Mouse (Mus musculus): Measurements from ENCODE around the gene Cfap77. TPM values are rescaled to one million over a fixed set of nuclear protein-coding genes. Genes with fewer than 3 reads are reported as not detected.

The Cfap77 gene
- total RNA-seq, 2 experiments from 2014 or later: 0.16 to 0.30 TPM

DNA sequence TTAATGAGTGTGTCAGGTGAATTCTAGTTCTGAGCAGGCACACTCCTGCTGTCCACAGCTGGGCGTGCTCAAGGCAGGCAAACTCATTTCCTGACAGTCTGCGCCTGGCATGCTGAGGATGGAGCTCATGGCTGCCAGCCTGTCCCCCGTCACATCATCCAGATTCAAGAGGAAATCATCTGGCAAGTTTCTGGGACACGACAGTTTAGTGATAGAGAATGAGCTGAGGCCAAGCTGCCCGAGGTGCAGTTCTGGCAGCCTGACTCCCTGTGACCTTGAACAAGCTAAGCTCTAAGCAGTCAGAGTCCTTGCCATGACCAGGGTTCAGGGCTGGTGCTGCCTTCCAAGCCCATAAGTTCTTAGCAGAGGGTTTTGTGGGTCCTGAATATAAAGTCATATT lies 56.6 kb downstream of the Cfap77 start:
- DNase-seq (ENCODE audit: low spot score in 2 of 2): no peak

DNA sequence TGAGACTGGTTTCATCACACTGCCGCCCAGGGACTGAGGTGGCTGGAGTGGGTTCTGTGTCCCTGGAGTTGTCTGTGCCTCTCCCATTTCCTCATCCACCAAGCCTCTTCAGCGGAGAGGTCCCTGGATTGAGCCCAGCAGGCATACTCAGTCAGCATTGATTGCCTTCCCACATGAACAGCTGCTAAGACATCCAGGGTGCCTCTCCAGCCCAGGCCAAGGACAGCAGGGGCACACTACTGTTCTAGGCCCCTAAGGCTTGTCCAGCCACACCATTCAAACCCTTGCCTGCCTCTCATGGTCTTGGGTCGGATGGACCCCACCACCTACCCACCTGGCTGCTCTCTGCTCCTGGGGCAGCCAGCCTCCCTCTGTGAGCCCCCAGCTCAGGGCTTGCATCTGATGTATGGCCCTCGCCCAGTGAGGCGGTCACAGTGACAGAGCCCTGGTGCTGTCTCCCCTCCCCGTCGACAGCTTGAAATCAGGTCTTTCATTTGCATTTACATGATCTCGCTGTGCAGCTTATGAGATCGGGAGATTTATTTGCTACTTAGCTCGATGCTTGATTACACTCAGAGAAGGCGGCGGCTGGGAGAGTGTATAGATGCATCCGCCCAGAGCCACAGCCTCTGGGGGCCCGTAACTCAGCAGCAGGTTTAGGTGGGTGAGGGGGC lies 57.6 kb downstream of the Cfap77 start:
- DNase-seq (ENCODE audit: low spot score in 2 of 2): no peak

DNA sequence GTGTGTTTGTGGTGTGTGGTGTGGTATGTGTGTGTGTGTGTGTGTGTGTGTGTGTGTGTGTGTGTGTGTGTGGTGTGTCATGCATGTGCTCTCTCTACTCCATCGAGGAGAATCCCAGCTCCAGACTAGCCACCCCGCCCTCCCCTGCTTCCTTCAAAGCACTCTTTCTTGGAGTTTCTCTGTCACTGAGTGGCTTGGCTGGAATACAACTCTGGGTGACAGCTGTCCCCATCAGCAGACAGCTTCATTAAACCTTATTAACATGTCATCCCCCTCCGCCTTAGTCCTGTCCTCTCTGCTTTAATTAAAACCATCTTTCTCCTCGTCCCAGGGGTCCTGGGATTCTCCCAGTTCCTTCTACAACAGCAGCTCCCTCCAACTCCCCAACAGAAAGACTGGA lies 59.4 kb downstream of the Cfap77 start:
- no peak for DNase-seq (ENCODE audit: low spot score in 2 of 2)

DNA sequence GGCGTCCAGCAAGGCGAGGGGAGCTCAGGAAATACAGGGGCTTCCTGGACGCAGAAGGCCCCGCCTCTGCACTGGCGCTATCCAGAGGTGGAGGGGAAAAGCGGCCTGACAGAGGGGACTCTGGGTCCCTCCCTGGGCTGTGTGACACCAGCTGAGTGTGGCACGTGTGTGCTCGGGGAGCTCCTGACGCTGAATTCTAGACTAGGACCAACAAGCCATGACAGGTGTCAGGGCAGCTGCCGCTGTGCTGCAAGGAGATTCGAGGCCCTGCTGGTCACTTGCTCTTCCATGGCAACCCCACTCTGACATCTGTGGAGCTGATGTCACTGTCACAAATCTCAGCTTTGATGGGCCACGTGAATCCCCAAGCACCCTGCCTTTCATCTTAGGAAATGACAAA lies 60.9 kb downstream of the Cfap77 start:
- DNase-seq (ENCODE audit: low spot score in 2 of 2): no peak

DNA sequence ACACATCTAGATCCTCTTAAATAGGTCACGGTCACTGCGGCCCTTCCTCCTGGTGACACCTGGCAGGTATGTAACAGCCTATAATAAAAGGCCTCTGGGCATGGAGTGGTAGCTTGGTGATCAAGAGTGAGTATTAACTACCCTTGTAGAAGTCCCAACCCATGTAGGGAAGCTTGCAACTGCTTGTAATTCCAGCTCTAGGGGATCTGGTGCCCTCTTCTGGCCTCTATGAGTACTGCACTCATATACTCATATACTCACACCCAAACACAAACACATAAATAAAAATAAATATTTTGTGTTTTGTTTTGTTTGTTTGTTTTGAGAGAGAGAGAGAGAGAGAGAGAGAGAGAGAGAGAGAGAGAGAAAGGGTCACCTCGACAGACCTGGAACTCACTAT lies 66.1 kb downstream of the Cfap77 start:
- no peak for DNase-seq (ENCODE audit: low spot score in 2 of 2)

DNA sequence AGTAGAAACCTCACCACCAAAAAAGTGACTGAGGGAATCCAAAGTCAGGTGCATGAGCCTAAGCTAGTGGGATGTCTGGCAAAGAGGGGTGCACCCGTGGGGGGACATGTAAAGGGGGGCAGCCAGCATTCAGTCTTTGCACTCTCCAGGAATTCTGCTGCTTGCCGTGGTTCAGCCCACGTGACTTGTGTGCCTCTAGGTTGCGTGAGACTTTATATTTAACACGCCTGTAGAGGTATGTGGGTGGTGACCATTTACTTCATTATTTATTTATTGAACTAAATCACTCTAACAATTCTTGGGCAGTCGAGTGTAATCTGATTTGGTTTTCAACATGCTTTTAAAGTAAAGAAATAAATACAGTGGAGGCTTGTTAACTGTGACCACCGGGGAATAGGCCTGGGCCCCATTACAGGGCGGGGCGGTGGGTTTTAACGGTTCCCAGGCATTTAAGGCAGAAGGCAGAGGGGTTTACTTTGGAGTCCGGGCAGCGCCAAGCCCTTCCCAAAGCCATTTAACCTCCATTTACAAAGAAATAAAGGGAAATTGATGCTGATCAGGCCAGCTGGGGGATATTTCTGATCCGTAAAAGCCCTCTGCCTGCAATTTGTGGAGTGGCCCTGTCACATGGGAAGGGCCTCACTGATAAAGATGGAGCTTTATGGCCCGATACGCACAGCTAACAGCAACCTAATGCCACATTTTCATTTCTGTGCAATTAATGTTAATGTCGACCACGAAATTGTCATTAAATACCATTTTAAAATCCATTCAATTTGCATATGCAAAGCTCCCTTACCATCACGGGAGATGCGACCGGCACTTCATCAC lies 74.6 kb downstream of the Cfap77 start:
- DNase-seq (ENCODE audit: low spot score in 2 of 2): no peak

DNA sequence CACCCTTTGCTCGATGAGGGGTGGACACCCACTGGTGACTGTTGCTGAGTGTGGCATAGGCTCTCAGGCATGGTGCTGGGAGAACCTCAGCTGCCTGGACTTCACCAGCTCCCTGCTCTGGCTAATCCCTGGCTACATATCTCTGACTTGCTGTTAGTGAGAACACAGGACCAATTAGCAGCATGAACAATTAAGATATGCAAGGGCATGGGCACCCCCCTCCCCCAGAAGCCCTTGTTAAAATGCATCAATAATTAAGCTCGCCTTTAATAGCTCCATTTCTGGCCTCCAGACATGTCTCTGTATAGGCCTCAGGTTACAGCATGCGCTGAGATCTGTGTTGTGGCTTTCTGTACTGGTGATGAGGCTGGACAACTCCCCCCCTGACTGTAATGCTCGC lies 76.4 kb downstream of the Cfap77 start:
- DNase-seq (ENCODE audit: low spot score in 2 of 2): no peak

DNA sequence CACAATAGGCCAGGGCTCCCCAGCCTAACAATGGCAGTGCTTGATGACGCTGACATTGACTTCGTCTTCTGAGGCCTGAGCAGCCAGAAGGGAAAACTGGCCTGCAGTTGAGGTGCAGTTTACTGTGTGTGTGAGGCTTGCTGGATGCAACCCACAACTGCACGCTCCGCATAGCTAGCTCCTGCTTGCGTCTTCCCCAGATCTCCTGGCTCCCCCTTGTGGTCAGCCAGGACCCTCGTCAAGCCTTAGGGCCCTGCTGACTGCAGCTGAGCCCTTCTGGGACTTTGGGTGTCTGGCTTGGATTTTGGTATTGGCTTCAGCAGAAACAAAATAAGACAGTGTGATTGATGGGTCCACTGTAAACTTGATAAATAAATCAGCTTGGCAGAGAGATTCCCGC lies 78.2 kb downstream of the Cfap77 start:
- DNase-seq (ENCODE audit: low spot score in 2 of 2): peak; percentile 68

DNA sequence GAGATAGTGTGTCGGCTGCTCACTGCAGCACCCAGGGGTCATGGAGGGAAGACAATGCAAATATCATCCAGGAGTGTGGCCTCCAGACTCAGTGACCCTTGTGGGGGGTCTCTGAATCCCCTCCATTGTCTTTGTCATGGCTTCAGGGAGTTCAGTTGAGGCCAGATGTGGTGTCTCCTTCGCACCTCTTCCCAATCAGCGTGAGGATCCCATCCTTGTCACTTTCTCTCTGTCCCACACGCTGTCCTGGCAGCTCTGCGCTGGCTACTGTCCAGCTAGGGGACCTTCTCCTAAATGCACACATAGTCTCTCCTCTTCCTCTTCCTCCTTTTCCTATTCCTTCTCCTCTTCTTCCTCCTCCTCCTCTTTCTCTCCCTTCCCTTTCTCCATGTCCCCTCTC lies 79.3 kb downstream of the Cfap77 start:
- no peak for DNase-seq (ENCODE audit: low spot score in 2 of 2)

DNA sequence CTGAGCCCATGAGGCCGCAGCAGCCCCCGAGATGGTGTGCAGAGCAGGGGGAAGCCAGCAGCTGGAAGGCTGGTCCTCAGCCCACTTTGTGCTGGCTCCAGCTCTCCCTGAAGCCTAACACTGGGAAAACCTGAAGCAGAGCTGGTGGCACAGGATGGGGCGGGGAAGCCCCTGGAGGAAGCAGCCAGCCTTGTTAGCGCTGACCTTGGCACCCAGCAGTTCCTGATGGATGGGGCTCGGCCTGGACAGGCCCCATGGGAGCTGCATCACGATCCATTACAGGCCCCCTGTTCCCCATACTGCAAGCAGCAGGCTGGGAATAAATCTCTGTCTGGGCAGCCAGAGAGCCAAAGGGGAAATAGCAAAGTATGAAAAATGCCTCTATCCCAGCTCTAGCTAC lies 80.3 kb downstream of the Cfap77 start:
- DNase-seq (ENCODE audit: low spot score in 2 of 2): peak in 1 of 2 experiments; percentile 13

DNA sequence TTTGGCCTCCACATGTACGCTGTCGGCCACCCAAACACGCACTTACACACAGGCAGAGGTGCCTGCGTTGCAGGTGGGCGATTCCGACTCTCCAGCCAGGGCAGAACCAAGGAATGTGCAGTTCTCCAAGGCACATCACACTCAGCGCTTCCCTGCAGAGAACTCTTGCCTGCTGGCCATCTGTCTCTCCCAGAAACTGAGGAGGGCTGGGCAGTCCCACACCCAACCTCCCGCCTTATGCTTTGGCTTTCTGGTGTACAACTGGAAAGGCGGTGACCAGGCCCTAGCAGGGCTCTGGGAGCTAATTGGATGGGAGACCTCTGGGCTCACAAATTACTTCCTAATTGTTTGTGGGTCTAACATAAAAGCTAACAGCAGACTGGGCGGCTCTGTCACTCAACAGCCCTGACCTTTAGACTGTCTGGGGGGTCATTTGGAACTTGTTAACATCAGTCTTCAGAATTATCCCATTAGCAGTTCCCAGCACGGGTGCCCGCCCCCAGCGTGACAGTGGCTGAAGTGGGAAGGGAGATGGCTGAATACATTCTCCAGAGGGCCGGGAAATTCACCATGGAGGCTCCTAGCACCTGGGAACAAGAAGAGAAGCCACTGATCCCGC lies 80.9 kb downstream of the Cfap77 start:
- no peak for DNase-seq (ENCODE audit: low spot score in 2 of 2)

DNA sequence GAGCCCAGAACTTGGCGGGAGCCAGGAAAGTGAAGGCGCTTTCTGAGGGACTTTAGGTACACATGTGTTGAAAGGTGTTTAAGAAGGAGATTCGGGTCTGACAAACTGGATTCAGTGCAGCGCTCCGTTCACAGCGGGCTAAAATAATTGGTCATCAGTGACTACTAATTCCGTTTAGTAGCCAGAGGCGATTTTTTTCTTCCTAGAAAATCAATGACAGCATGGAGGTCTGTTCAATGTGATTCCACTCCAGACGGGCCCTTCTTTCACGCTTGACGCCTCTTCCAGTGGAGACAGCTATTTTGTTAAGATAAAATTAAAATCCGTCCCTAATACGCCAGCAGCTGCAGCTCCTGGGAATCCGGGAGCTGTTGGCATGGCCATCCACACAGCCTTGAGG lies 84.4 kb downstream of the Cfap77 start:
- no peak for DNase-seq (ENCODE audit: low spot score in 2 of 2)

DNA sequence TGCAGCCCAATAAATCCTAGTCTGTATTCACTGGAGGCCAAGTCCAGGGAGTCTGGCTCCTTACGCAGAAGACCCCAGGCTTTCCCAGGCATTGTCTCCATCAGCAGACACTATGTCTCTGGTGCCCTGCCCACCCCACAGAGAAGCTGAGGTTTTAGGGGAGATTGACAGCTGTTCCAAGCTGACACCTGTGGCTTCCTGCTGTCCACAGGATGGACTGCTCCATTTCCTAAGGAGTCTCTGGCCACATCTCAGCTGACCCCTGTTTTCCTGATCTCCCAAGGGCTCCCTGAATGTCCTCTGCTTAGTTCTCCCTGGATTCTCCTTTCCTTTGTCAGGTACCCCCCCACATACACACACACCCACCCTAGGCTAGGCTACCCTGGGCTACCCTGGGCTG lies 86.6 kb downstream of the Cfap77 start:
- no peak for DNase-seq (ENCODE audit: low spot score in 2 of 2)

DNA sequence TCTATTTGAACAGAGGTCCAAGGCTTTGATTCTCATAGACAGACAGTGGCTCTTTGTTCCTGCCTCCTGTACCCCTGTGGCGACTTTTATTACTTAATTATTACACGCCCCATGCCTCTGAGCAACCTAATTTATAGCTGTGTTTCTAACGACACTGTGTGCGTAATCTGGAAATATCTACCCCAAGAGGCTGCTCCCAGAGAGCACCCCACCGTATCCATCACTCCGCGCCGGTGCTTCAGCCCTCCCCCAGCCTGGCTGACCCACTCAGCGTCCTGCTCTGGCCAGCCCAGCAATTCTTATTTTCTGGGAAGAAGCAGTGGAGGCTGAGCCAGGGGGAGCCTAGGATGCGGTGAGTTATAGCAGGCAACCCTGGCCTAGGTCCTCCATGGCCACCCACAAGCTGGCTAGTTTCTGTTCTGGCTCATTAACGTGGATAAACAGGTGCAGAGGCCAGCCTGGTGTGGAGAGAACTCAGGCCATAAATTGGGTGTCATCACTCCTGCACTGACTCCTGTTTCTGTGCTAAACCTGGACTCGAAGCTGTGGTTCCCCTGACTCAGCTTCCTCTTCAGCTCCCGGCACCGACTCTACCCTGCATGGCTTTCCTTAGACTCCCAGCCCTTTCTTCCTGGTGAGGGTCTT lies 88.6 kb downstream of the Cfap77 start:
- no peak for DNase-seq (ENCODE audit: low spot score in 2 of 2)

DNA sequence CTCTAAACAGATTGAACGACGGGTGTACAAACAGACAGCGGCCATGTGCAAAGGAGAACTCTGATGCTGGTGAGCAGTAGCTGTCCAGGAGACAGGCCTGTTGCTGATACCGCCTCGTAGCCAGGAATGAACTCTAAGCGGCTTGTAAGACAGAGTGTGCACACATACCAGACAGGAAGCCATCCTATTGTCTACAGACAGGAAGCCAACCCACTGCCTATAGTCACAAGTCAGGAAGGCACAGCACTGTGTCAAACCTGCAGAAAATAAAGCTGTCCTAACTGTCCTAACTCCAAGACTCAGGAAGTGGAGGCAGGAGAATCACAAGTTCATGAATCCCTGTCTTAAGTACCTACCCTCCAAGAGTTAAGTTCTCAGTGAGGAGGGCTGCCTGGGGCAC lies 91.3 kb downstream of the Cfap77 start:
- no peak for DNase-seq (ENCODE audit: low spot score in 2 of 2)

DNA sequence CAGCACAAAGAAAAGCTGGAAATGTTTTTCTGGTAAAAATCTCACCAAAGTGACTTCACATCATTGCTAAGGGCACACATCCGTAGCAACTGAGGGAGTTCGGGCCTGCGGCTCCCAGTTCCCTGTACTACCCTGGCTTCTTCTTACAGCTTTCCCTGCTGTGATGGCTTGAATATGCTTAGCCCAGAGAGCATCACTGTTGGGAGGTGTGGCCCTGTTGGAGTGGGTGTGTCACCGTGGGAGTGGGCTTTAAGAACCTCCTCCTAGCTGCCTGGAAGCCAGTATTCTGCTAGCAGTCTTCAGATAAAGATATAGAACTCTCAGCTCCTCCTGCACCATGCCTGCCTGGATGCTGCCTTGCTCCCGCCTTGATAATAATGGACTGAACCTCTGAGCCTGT lies 93.2 kb downstream of the Cfap77 start:
- no peak for DNase-seq (ENCODE audit: low spot score in 2 of 2)

DNA sequence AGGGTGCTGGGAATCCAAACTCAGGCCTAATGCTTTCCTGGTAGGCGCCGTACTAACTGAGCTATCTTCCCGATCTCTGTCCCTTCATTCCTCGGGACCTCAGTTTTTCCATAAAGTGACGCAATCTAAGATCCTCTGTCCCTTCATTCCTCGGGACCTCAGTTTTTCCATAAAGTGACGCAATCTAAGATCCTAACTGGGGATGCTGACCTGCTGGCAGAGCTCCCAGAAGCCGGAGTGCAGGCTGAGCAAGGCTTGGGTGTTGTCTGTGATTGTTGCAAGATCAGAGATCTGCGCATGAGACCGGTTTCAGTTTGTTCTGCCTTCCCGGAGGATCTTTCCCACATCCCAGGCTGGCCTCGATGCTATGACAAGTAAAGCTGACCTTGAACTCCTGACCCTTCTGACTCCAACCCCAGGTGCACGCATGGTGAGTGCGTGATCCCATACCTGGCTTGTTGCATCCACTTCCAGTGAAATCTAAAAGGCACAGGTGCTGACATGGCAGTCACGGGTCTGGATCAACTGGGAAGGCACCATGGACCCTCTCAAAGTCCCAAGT lies 93.8 kb downstream of the Cfap77 start:
- no peak for DNase-seq (ENCODE audit: low spot score in 2 of 2)

DNA sequence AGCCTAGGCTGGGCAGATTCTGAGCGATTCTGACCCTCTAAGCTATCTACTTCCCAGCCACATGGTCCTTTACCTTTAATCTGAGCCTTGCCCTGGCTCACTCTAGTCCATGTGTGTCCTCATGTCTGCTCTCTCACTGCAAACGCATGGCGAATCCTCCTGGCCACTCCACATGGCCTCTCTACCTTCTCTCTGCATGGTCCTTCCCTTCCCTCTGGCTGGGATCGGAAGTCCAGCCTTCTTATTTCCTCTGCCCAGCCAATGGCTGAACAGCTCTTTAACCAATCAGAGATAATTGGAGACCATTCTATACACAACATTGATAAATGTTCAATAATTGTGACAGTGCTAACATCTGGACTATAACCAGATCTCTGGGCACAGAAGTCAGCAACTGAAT lies 98.0 kb downstream of the Cfap77 start:
- no peak for DNase-seq (ENCODE audit: low spot score in 2 of 2)

DNA sequence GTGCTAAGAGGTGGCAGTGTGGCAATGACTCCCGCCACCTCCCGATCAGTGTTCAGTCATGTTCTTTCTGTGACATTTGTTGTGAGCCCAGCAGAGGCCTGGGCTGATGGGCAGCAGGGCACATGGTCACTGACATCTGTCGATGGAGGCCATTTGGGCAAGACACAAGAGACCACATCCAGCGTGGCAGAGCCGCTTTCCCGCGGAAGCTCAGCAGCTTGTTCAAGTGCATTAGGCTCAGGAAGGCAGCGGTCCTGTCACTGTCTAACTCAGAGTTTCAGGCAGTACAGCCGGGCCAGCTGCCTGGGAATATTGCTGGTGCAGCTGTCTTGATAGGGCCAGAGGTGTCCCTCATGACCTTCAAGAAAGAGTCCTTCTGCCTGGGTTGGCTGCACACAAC lies 100.3 kb downstream of the Cfap77 start:
- DNase-seq (ENCODE audit: low spot score in 2 of 2): no peak

DNA sequence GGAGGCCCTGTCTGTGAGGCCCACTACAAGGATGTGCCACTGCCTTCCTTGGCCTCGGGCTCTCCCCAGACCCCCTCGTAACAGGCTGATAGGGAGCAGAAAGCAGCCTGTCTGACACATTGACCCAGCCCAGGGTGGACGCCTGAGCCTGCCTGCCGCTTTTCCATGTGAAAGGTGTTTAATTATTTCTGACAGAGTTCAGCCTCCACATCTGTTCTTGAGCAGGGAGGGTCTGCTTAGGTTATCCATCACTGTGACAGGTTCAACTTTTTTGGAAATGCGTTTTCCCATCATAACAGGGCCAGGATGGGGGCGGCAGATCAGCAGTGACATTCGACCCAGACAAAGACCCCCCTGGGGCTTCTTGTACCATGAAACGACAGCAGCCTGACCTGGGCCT lies 101.9 kb downstream of the Cfap77 start:
- DNase-seq (ENCODE audit: low spot score in 2 of 2): no peak

DNA sequence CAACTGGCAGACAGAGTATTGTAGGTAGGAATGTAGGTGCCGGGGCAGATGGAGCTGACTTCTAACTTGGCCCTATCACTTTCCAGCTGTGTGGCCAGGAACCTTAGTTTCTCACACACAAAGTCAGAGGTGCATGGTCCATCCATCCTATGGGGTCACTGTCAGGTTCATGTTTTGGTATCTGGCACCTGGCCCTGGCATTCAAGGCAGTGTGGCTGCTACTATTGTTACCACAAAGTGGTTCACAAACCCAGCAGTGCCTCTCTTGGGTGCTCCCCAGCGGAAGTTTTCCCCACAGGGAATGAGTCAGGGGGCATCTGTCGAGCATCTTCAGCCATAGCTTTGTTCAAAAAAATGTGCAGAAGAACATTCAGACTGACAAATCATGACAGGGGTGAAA lies 108.6 kb downstream of the Cfap77 start:
- DNase-seq (ENCODE audit: low spot score in 2 of 2): no peak

DNA sequence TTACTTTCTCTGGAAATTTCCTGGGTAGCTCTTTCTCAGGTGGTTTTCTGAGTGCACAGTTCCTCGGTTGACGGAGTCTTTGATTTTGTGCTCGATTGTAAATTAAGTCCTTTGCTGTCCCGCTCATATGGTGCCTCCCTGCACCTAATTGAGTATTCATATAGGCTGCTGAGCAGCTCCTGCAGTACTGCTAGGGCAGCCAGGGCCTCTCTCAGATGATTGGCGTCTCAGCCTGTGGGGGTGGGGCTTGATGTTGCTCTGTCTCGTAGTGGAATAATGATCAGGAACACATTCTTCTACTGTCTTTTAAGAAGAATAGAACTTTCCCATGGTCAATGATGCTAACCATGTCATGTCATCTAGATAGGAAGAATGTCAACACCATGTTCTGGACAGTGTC lies 109.5 kb downstream of the Cfap77 start:
- no peak for DNase-seq (ENCODE audit: low spot score in 2 of 2)
